Mouse (Mus musculus) cerebellum, adult 18-20 months (tissue): ENCODE measurements at regions not wholly inside any gene's neighbourhood (a gene's known extent, or its start where the extent isn't known, plus 50 kb on each side); places are given as distances from the start of the nearest gene placed in this dataset.

ENCODE experiments used
- DNase-seq, 2 experiments: peaks; one replicate each; pipeline ENCODE4 v3.0.0; 2021

DNA sequence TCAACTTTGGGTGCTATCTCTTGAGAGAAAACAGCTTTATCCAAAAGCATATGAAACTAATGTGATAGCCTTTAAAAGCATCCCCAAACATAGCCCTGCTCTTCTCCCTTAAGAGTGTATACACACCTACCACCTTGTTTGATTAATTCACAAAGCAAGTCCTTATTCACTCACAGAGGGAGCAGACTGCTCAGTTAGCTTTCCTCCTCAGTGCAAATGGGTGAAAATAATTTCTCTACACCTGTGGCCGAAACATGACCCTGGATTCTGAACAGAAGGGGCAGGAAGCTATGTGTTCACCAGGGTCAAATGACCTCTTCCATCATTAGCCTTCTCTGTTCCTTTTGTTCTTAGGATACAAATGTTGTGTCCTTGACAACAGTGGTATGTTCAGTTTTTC, 181.2 kb upstream of the Camk1g start:
- DNase-seq: no peak

- no peak for DNase-seq
These were observed 180.7 kb upstream of the Camk1g start for GRCm38 (mm10) chr1:193550761-193551160.

GRCm38 (mm10) chr1:193547356-193547755, 177.3 kb upstream of the Camk1g start:
- DNase-seq: no peak

GRCm38 (mm10) chr1:193546044-193546432, 175.9 kb upstream of the Camk1g start:
- no peak for DNase-seq

- DNase-seq: no peak
These were observed 175.4 kb upstream of the Camk1g start for GRCm38 (mm10) chr1:193545406-193546043.

- no peak for DNase-seq
These were observed 174.7 kb upstream of the Camk1g start for GRCm38 (mm10) chr1:193544804-193545203.

DNA sequence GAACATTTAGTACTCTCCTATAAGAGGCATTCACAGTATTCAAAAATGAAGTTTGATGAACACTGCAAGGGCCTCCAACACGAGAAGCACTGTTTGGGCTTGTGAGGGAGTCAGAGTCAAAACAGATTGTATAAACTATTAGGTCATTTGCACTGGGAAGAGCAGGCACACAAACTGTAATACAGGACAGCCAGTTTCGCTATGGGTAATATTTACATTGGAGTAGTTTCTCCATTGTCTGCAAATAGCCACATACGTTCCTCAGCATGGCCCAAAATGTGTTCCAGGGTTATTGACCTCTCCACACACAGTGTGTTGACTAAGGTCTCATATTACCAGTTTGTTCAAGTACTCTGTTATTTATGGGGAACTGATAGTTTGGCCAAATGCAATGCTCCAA, 173.7 kb upstream of the Camk1g start:
- DNase-seq: no peak

DNA sequence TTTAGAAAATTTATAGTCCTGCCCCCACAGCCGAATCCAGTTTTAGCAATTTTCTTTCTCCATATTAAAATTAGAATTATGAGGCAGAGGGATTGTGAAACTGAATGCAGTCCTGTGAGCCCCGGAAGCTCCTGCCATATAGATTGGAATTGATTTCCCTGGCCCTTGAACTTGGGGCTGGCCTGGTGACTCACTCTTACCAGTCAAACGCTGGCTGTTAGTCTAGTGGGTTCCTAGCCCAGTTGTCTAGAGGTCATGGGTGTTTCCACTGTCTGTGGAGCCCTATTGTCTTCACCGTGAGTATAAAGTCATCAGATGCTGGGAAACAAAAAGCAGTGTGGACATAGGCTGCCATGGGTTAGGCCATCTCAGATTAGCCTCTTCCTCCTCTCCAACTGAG, 173.2 kb upstream of the Camk1g start:
- DNase-seq: no peak

- no peak for DNase-seq
These were observed 172.0 kb upstream of the Camk1g start for GRCm38 (mm10) chr1:193541934-193542580.

- no peak for DNase-seq
These were observed 171.2 kb upstream of the Camk1g start for GRCm38 (mm10) chr1:193541281-193541680.

GRCm38 (mm10) chr1:193540486-193540885, 170.4 kb upstream of the Camk1g start:
- DNase-seq: no peak

- no peak for DNase-seq
These were observed 169.2 kb upstream of the Camk1g start for GRCm38 (mm10) chr1:193539261-193539660.

- DNase-seq: no peak
These were observed 168.3 kb upstream of the Camk1g start for GRCm38 (mm10) chr1:193538425-193538824.

- DNase-seq: no peak
These were observed 167.5 kb upstream of the Camk1g start for GRCm38 (mm10) chr1:193537616-193538015.

DNA sequence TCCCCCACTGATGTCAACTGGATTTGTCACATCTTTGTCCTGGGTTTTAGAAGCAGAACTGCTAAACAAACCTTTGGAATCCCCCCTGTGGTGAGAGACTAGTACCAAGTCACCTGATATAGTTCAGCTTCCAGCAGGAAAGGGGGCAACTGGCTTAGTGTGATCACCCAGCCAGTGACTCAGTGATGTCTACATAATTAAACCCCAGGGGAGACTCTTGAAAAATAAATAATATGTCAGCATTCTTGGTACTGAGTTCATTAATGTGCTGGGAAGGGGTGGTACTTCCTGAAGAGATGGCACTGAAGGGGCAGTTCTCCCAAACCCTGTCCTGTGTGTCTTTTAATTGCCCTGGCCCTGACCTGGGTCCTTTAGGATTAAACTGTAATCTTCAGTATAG, 166.5 kb upstream of the Camk1g start:
- DNase-seq: no peak

DNA sequence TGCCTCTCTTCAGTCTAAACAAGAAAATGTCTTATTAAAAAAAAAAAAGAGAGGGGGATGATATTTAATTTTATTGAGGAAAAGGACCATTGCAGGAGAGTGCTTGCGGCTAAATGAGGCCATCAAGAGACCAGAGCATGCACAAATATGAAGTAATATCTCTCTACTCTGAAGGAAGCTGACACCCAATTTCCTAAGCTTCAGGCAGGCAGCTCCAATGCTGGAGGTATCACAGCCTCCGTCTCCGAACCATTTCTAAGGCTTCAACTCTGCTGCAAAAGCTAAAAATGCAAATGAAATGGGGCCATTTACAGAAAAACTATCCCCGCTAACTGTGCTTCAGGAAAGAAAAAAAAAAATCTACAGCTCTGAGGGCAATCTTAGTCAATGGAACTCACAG, 164.4 kb upstream of the Camk1g start:
- no peak for DNase-seq

GRCm38 (mm10) chr1:193526501-193526900, 156.4 kb upstream of the Camk1g start:
- no peak for DNase-seq

- DNase-seq: no peak
These were observed 151.9 kb upstream of the Camk1g start for GRCm38 (mm10) chr1:193522007-193522406.

DNA sequence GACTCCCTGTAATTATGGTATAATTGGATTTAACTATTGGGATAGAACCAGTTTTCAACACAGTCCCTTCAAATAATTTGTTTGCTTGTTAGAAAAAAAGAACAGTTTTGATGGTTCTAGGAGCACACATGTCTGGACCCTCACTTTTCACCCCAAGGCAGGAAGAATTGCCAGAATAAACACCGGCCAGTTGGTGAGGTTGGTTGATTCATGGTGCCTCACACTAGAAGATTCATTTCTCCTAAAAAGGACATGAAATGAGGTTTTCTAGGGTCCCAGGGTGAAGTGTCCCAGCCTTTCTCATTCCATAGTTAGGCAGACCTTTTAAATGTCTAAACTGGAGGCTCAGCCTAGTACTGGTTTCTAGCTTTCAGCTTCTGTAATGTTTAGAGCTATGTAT, 148.7 kb upstream of the Camk1g start:
- no peak for DNase-seq

GRCm38 (mm10) chr1:193517968-193518367, 147.9 kb upstream of the Camk1g start:
- no peak for DNase-seq

GRCm38 (mm10) chr1:193517293-193517692, 147.2 kb upstream of the Camk1g start:
- no peak for DNase-seq

DNA sequence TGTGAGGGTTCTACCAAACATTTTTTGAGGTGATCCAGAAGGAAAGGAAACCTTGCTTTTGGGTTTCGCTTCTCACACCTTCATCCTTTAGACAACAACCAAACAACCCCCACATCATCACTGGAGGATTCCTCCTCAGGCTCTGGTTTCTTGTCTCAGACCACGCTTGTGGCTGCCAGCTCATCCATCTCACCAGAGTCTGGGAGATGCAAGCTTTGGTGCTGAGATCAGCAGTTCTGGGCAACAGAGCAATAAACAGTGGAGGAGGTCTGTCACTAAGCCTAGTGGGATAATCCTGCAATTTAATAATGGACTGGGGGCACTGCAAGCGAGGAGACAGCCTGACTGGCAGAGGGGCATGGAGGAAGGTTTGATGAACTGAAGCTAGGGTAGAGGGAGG, 146.3 kb upstream of the Camk1g start:
- DNase-seq: no peak

DNA sequence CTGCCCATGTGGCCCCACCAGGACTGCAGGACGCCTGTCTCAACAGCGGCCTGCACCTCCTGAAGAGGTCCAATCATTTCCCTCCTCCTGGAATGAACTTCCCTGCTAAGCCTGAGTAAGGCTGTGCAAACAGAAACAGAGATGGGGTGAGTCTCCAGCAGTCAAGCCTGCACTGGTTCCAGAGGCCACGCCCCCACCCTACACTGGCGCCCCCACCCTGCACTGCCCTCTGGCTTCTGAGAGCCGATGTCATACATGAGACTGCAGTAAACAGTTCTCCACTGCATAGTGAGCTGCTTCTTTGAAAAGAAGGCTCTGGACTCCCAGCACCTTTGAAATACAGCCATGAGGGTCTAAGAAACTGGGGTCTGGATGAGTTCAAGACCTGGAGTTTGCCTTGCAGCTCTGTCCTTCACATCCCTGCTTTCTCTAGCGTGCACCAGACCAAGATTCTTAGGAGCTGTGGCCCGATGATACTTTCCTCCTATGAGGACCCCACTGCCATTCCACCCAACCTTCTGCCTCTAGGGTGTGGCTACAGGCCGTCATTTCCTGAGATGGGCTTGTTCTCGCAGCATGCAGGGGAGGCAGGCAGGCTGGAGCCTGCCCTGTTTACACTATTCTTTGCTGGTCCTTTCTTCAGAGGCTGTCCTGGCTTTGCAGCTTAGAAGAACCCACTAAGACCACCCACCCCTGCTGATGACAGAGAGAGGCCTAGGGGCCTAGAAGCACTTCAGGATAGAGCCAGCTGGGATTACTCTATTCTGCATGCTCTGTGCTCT, 144.0 kb upstream of the Camk1g start:
- no peak for DNase-seq
